Mouse (Mus musculus): ENCODE measurements around the gene Dio1.

Dio1 gene

DNA sequence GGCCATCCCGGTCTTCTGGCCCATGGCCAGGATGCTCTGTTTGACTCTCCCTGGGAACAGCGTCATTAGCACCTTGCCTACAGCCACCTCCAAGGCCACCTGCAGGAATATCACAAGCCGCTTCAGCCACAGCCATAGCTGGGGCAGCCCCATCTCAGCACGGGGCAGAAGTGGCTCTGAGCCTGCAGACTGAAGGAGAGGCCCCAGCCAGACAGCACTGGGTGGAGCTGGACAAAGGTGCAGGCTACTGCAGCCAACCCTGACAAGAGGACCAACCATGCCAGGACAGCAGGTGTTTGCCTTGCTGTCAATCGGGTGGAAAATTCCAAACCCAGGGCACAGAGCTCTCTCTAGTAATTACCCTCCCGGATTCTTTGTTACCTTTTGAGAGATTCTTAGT, at the start of gene Dio1:
TSS of gene Dio1 (minus strand) at position 204 of the 400 bp plus-strand sequence.
- in situ Hi-C loops (cut with MboI, MseI): no loop called here

DNA sequence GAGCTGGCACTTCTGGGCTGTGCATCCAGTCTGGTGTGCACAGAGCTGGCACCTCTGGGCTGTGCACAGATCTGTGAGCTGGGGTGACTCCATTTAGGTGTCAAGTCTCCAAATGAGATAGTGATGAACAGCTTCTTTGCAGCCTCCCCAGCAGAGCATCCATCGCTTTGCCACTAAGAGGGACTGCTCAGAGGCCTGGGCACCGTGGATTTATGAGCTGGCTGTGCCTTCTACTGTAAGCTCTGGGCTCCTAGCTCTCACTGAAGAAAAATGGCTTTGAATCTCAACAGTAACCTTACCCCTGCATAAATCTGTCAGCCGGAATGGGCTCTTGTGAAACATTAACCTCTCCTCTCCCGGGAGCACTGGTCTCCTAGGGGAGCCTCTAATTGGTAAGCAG, 47.6 kb upstream of the Dio1 start:
- in situ Hi-C loops (cut with MboI, MseI): no loop called here

DNA sequence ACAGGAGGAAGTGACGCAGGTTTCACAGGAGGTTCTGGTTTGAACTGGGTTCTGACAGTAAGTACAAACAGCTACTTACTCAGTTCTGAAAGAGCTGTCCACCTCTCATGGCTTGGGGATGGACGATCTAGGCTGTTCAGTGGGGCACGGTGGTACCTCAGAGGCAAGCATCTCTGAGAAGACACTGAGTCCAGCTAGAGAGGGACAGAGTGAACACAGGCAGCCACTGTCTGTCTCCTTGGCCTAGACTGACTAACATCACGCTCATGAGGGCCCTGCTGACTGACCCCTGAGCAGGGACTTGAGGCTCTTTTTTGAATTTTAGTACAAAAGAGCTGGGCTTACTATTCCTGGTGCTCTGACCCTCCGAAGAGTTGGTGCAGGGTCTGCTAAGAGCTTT, 47.2 kb upstream of the Dio1 start:
- in situ Hi-C loops (cut with MboI, MseI): no loop called here

DNA sequence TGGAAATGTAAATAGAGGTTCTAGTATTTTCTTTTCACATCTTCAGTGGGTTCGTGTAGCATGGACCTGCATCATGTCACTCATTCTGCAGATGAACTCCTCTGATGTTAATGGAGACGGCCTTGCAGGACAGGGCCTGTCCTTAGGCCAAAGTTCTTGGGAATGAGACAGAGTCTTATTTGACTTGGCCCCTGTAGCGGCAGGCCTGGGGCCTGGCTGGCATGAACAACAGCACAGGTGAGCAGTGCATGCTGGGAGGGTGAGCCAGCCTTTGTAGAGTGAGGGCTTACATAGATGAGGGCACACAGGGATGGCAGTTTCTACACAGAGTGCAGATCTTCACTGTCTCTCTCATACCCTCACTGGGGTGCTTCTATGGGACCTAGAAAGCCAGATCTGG, 46.6 kb upstream of the Dio1 start:
- in situ Hi-C loops (cut with MboI, MseI): no loop called here

DNA sequence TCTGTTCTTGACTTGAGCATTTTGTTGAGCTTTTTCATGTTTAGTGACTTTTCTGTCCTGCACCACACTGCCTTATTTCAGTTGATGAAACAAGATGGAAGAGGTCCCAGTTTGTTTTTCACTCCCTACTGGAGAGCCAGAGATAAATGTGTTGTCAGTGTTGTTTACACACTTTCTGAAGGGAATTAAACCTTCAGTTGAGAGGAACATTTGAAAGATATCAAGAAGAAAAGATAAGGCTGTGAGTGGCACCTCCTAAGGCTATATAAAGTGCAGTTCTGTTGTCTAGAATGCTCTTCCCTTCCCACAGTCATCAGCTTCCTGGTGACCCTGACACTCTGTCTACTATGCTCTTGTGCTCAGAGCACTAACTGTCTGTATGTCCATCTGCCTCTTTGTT, 44.4 kb upstream of the Dio1 start:
- in situ Hi-C loops (cut with MboI, MseI): no loop called here

DNA sequence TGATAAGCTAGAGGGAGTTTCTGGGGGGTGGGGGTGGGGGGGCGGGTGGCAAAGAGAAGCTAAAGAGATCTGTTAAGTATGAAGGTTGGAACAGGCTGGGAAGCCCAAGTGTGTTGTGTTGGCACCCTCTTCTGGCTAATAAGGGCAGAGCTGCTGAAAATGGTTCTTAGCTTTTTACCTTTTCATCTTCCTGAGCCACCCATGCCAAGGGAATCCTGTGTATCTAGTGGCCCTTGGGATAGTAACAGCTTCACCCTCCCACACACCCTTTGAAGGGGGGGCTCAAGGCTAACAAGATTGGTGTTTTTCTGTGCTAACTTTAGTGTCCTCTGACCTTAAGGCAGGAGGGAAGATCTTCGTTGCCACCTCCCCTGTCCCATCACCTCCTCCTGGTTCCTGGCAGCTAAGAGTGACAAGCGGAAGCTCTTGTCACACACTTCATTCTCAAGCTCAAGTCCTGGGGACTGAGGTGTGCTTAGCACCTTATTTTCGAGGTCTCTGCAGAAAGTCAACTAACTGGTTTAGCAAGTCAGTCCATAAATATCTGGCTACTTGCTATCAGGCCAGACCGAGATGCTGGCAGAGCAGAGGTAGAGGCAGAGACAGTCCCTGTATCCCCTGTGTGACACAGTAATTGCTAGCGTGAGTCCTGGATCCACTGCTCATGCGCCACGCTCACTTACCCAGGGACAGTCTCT, 42.5 kb upstream of the Dio1 start:
- in situ Hi-C loops (cut with MboI, MseI): no loop called here

DNA sequence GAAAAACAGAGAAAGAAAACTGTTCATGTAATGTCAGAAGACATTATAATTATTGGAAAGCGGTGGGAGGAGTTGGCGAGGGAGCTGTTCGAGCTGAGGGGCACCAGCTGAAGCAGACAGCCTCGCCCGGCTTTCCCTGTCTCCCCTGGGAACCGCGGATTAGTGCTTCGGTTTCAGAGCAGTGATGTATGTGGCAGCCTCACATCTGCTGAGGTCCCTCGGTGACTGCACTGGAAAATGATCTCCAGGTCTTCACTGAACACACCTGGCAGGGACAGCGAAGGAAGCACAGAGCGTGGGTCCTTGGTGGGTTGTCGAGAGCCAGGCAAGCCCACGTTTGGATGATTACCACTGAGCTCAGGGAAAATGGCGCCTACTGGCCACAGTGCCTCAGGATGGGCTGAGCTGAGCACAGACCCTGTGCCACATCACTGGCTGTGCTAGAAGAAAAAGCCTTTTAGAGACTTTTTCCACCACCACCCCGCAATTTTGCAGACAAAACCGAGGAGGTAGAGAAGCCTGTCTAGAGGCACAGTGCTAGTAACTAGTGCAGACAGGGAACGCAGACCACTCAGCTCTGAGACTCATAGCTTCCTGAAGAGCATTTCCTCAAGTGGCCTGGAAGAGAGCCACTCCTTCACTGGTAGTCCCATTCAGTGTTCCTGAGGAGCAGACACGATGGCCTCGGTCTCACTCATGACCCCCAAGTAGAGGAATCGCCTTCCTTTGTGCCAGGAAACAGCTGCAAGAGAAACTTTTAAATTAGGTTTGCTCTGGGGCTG, 41.8 kb upstream of the Dio1 start:
- in situ Hi-C loops (cut with MboI, MseI): no loop called here

DNA sequence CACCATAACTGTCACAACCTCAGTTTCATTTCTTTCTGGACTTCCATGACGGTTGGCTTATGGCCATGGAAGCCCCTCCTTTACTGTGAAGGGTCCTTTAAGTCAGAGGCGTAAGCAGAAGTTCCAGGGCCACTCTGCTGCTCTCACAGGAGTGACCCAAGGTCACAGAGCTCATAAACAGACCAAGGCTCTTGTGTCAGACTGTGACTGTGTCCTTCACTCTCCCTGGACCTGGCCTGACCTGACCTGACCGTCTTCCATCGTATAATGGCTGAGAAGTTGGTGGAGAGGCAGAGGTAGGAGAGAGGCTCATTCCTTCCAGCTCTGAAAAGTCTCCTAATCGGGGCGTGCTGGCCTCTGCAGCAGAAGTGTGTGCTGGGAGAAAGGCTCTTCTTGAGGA, 40.3 kb upstream of the Dio1 start:
- in situ Hi-C loops (cut with MboI, MseI): no loop called here

DNA sequence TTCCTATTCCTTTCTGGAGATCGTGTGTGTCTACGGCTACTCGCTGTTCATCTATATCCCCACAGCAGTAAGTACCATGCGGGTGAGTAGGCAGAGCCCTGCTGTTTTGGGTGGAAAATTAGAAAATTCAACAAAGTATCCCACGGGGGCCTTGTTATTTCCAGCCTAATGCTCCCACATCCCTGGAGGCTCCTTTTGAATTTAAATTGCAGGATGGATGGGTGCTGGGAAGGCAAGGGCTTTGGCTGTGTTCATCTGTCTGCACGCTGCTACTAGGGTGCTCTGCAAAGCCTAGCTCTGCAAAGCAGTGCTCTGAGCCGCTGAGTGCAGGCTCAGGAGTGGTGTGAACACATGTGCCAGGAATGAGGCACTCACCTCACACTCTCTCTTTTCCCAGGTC, 37.6 kb upstream of the Dio1 start:
- in situ Hi-C loops (cut with MboI, MseI): no loop called here

DNA sequence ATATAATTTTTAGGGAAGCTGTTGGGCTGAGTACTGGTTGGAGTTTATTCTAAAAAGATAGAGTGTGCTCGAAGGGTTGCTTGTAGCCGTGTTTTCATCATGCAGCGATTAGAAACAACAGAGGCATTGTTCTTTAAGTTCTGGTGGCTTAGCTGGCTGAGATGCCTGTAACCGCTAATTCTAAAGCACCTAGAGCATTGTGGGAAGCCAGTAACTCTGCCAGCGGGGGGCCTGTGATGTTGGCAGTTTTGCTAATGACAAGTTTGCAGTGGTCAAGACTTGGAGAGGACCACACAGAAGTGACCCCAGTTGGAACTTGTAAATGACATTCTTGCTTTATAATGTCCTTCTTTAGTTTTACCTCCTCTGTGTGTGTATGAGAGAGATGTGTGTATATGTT, 34.4 kb upstream of the Dio1 start:
- in situ Hi-C loops (cut with MboI, MseI): no loop called here

DNA sequence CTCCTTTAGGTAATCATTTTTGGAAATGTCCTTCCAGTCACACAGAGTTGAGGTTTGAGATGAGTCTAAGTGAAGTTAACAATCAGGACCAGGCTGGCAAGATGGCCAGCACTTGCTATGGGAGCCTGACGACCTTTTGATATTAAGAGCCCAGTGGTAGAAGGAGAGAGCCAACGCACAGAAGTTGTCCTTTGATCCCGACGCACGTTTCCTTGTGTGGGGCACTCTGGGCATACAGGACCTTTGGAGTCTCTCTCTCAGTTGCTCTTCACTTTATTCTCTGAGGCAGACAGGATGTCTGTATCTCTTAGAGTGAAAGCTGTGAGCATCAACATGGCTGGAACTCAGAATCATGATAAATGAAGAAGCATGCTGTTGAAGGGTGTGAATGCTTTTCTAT, 30.5 kb upstream of the Dio1 start:
- in situ Hi-C loops (cut with MboI, MseI): no loop called here

DNA sequence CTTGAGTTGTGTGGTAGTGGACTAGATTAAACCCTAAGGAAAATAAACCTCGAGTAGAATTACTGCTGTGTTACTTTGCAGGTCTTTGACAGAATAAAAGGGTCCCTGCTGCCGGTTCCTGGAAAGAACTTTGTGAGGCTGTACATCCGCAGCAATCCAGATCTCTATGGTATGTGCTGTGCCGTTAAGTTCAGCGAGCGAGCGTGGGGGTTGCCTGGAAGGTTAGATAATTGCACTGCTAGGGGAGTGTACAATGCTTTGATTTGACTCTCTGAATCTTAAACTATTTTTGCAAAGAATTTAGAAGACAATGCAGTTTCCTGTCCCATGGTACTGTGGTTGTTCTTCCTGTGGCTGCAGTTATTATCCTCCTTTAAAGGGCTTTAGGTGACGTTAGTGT, 29.4 kb upstream of the Dio1 start:
- in situ Hi-C loops (cut with MboI, MseI): no loop called here

DNA sequence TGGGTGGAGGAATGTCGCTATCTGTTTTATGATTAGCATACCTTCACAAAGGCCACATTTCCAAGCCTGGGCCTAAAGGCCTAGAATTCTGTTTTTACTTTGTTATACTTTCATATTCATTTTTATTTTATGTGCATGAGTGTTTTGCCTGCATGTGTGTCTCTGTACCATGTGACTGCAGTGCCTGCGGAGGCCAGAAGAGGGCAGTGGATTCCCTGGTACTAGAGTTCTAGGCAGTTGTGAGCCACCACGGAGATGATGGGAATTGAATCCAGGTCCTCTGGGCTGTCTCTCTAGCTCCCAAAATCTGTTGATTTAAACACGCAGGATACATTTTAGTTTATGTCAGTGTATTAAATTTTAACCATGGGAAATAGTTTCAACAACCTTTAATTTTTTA, 26.5 kb upstream of the Dio1 start:
- in situ Hi-C loops (cut with MboI, MseI): no loop called here

DNA sequence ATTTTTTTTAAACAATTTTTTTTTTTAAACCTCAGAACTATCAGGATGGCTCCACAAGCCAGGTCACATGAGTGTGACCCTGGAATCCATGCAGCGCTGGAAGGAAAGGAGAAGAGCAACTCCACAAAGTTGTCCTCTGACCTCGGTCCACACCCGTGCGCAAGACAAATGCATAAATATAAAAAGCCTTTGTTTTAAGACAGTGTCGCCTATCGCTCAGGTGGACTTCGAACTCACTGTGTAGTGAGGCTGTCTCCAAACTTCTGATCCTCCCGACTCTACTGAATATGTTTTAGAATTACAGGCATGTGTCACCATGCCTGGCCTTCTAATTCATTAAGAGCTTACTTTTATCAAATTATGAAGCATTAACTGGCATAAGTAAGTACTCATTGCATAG, 21.6 kb upstream of the Dio1 start:
- in situ Hi-C loops (cut with MboI, MseI): no loop called here

DNA sequence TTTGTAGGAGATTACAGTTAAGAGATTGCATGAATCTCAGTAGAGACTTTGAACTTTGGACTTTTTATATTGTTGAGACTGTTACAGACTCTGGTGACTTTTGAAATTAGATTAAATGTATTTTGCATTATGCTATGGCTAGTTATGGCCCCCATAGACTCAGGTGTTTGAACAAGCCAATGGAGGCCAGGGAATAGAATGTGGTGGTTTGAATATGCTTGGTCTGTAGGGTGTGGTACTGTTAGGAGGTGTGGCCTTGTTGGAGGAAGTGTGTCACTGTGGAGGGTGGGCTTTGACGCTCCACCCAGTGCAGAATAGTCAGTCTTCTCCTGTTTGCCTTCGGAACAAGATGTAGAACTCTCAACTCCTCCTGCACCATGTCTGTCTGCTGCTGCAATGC, 16.1 kb upstream of the Dio1 start:
- in situ Hi-C loops (cut with MboI, MseI): no loop called here

DNA sequence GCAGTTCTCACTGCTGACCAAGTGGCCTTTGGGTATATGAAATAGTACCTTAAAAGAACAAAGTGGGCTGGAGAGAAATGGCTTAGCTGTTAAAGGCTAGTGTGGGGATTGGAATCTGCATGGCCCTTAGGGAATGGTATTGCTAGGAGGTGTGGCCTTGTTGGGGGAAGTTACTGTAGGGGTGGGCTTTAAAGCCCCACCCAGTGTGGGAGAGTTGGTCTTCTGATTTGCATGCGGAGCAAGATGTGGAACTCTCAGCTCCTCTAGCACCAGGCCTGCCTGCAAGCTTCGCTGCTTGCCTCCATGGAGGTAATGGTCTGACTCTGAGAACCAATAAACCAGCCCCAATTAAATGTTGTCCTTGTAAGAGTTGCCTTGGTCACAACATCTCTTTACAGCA, 14.1 kb upstream of the Dio1 start:
- in situ Hi-C loops (cut with MboI, MseI): no loop called here

DNA sequence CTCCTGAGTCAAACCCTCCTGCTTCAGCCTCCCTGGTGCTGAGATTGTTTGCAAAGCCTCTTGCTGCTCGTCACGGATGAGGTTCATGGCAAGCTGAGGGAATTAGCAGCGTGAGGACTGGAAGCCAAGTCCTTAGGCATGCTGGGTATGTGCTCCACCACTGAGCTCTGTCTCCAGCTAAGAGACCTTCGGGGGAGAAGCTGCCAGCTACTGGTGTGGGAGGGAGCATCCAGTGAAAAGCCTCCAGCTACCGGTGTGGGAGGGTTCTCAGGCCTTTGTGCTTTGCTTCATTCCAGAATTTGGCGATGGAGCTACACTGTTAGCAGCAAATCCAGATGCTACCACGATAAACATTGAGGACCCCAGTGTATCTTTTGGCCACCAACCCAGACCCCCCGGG, 11.7 kb upstream of the Dio1 start:
- in situ Hi-C loops (cut with MboI, MseI): no loop called here

DNA sequence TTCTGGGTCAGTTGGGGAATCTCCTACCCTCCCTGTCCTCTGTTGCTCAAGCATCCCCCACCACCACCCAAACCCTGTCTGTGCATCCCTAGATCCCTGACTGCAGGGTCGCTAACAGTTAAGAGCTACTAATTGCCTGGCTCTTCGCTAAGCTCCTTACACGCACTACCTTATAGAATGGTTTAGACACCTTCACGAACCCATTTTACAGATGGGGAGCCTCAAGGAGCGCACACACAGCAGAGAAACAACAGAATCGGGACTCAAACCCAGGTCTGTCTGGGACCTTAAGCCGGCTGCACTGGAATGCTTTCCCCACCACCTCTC, 7.5 kb upstream of the Dio1 start:
- in situ Hi-C loops (cut with MboI, MseI): no loop called here

DNA sequence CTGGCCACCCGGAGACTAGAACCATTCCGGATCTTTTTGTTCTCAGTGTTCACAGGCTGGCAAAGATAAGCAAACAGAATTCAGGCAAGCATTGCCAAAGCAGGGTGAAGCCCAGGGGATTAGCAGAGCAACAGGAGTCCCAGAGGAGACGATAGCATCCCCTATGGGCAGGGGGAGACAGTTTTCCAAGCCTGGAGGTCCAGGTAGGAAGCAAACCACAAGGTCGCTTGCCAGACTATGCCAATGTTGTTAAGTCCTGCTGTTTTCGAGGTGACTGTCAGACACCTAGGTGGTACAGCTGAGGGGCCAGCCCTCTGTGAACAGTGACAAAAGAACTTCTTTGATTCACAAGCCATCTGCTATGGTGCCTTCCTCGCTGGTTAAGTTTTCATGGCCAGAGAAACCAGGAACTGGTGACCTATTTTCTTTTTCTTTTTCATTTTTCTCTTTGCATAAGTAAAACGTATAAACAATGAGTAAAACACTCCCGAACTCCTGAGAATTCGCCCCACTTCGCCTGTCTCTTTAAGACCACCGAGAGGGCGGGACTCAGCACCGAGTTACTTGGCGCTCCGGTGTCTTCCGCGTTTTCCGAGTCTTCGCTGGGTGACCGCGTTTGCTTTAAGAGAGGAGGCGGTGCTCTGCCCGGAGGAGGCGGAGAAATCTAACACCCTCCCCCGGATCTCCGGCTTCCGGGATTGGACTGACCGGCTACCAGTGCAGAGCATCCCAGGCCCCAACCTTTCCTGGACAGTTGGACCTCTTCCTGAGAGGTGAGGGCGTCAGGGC, 6.9 kb upstream of the Dio1 start, which contains the start of gene Yipf1:
TSS of gene Yipf1 (plus strand) at position 674 of the 789 bp plus-strand sequence.
- in situ Hi-C loops (cut with MboI, MseI): no loop called here

DNA sequence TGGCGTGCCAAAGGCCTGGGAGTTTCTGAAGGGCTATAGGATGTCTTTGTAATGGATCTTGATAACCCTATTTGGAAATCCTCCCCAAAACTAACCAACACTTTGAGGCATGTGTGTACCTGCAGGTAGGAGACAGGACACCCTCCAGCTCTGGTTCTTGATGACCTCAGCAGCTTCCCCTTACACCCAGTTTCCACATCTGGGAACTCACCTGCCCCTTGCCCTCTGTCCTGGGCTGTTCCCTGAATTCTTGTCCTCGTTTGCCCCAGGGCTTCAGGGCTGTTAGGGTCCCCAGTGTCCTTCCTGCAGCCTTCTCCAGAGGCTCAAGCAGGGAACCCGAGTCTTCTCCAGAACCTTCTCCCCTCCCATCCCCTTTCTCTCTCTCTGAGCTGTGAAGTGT, 3.4 kb downstream of the Dio1 start:
- in situ Hi-C loops (cut with MboI, MseI): no loop called here

DNA sequence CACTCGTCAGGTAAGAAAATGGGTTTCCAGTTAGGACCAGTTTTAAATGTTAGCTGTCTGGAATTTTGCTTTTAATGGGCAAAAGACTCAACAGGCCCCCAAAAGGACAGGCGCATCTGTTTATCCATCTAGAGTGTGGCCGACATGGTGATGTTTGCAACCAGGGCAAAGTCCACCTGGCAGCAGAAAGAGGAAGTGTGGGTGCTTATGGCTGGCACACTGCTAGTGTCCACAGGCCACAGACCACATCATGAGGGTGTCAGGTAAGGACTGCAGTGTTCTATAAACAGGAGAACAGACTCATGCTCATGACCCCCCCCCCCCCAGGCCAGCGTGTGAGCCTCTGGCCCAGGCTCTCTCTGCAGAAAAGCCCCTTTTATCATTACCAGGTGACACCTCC, 4.1 kb downstream of the Dio1 start:
- in situ Hi-C loops (cut with MboI, MseI): no loop called here

DNA sequence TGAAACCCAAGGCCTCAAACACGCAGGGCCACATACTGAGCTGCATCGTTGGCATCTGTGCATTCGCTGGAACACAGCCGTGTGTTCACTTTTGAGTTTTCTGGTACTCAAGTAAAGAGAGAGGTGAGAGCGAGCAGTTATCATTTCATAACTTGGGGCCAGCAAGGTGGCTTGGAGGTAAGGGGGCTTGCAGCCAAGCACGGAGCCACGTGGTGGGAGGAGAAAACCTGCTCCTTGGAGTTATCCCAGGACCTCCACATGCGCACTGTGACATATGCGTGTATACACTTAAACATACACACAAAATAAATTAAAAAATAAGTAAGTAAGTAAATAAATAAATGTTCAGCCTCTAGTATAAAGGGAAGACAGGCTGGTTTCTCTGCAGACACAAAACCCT, 4.7 kb downstream of the Dio1 start:
- in situ Hi-C loops (cut with MboI, MseI): no loop called here

Data from regulatory T cell (primary cell).